9 mouse cellular contexts compared by ENCODE assay signal in the genomic region with DNA sequence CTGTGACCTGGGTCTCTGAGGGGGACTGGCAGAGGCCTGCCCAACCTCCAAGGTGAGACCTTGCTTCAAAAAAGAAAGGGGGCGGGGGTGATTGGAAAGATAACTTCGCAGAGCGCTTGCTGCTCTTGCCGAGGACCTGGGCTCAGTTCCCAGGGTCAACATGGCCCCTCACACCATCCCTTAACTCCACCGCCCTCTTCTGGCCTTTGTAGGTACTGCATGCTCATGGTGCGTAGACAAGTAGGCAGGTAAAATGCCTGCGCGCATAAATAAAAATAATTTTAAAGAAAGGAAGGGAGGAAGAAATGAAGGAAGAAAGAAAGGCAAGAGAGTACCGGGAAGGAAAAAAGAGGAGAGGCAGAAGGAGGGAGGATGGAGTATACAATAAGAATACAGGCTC.
A peak's percentile ranks its signal among the peaks of the same experiment; 100 is the strongest.
DNase-seq lines count a peak whose midpoint lies in the region; ATAC-seq and TF ChIP-seq lines count a peak whose summit lies in the region.
"Had no signal": no experiment of that assay in that cellular context is flagged by ENCODE, and none has a peak within 500 bp of the region (broad histone marks: within the 10 kb centered on the region; RNA-seq: fewer than 3 reads in every experiment).

No protein-coding gene starts in this region.

- H3K36me3 ChIP-seq in liver, embryonic 12.5 days, result no peaks in the 10 kb centered on the region
- no peaks in the 10 kb centered on the region for H3K36me3 ChIP-seq in MEL (ENCODE audit: control insufficient read depth in 1 of 2, insufficient read depth in 2 of 2, low read length in 2 of 2)
- no peaks in the 10 kb centered on the region for H3K36me3 ChIP-seq in liver, embryonic 14.5 days (replicated peaks; ENCODE audit: control insufficient read depth, insufficient read depth, low read depth)
- no peaks in the 10 kb centered on the region for H3K36me3 ChIP-seq in neural tube, embryonic 15.5 days

- H3K4me3 ChIP-seq in liver, embryonic 12.5 days, result no peak overlapping the region
- H3K4me3 ChIP-seq in MEL (ENCODE audit: control insufficient read depth in 1 of 2, insufficient read depth in 1 of 2, low read depth in 2 of 2, low read length in 2 of 2), result no peak overlapping the region
- no peak overlapping the region for H3K4me3 ChIP-seq in liver, embryonic 14.5 days (ENCODE audit: insufficient read depth in 1 of 2, low read depth in 2 of 2, low read length in 2 of 2)
- H3K4me3 ChIP-seq in neural tube, embryonic 15.5 days (replicated peaks), result no peak overlapping the region

- no peak for TF ChIP-seq POLR2A in MEL (IDR thresholded peaks at IDR 0.05; ENCODE audit: control insufficient read depth in 1 of 2, insufficient read depth in 1 of 2, low read depth in 1 of 2, low read length in 2 of 2, poor library complexity in 1 of 2)

- H3K9me3 ChIP-seq in liver, embryonic 12.5 days (replicated peaks), result no peaks in the 10 kb centered on the region; the same call in 1 of the 2 replicates
- no peaks in the 10 kb centered on the region for H3K9me3 ChIP-seq in MEL (replicated peaks; ENCODE audit: insufficient read depth, low read length)
- H3K9me3 ChIP-seq in liver, embryonic 14.5 days (ENCODE audit: control insufficient read depth, low read length), result no peaks in the 10 kb centered on the region
- H3K9me3 ChIP-seq in neural tube, embryonic 15.5 days (replicated peaks), result no peaks in the 10 kb centered on the region

- 57% methylated on average over 9 of the region's 9 CpGs for WGBS in liver, embryonic 12.5 days (ENCODE audit: insufficient replicate concordance)
- 61% methylated on average over 9 of the region's 9 CpGs for WGBS in liver, embryonic 14.5 days (ENCODE audit: insufficient replicate concordance)
- WGBS in neural tube, embryonic 15.5 days, result 70% methylated on average over 9 of the region's 9 CpGs

- peak; percentile 47 for TF ChIP-seq RAD21 in MEL (IDR thresholded peaks at IDR 0.05; ENCODE audit: low read depth, low read length)

- no peak overlapping the region for H3K27ac ChIP-seq in liver, embryonic 12.5 days
- no peak overlapping the region for H3K27ac ChIP-seq in MEL (ENCODE audit: control insufficient read depth, low read depth, low read length)
- no peak overlapping the region for H3K27ac ChIP-seq in liver, embryonic 14.5 days
- no peak overlapping the region for H3K27ac ChIP-seq in neural tube, embryonic 15.5 days (replicated peaks)

- no peaks in the 10 kb centered on the region for H3K79me2 ChIP-seq in MEL (ENCODE audit: control insufficient read depth, insufficient read depth, low read length, poor library complexity)

- peak; percentile 57 to 61 (median 61) for TF ChIP-seq CTCF in MEL (IDR thresholded peaks at IDR 0.05 in 2 of 3, conservative IDR thresholded peaks at IDR 0.05 in 1 of 3; ENCODE audit: control insufficient read depth in 1 of 3, insufficient read depth in 1 of 3, low read depth in 2 of 3, low read length in 3 of 3, poor library complexity in 1 of 3, severe bottlenecking in 1 of 3)
- TF ChIP-seq CTCF in liver, embryonic 14.5 days (IDR thresholded peaks at IDR 0.05; ENCODE audit: low read depth), result peak; percentile 80

- DNase-seq in cerebellum, adult 18-20 months, result peak; percentile 17 to 38
- DNase-seq in liver (peak; percentile 45), MEL (ENCODE audit: low read depth, low spot score) (peak; percentile 47)
- DNase-seq in liver, embryonic 14.5 days (ENCODE audit: low read depth in 3 of 3, low spot score in 3 of 3), result no peak
- DNase-seq in kidney, postnatal 10 days, result no peak

- TF ChIP-seq EP300 in MEL (IDR thresholded peaks at IDR 0.05; ENCODE audit: low read depth in 1 of 2, low read length in 2 of 2), result no peak
- TF ChIP-seq EP300 in liver, embryonic 14.5 days (IDR thresholded peaks at IDR 0.05; ENCODE audit: low read depth), result no peak

- H3K9ac ChIP-seq in liver, embryonic 12.5 days, result no peak overlapping the region
- no peak overlapping the region for H3K9ac ChIP-seq in MEL (ENCODE audit: control insufficient read depth, low read depth, low read length, poor library complexity, severe bottlenecking)
- no peak overlapping the region for H3K9ac ChIP-seq in liver, embryonic 14.5 days (replicated peaks)
- H3K9ac ChIP-seq in neural tube, embryonic 15.5 days (replicated peaks), result no peak overlapping the region

- peaks cover 14% of the 10 kb centered on the region for H3K27me3 ChIP-seq in liver, embryonic 12.5 days (replicated peaks)
- no peaks in the 10 kb centered on the region for H3K27me3 ChIP-seq in MEL (ENCODE audit: control insufficient read depth in 1 of 2, insufficient read depth in 2 of 2, low read length in 2 of 2)
- H3K27me3 ChIP-seq in liver, embryonic 14.5 days (ENCODE audit: control insufficient read depth, insufficient read depth, low read length), result peaks cover under 1% of the 10 kb centered on the region; the same call in 1 of the 2 replicates
- H3K27me3 ChIP-seq in neural tube, embryonic 15.5 days (replicated peaks), result no peaks in the 10 kb centered on the region

- no peak overlapping the region for H3K4me2 ChIP-seq in liver, embryonic 12.5 days
- no peak overlapping the region for H3K4me2 ChIP-seq in liver, embryonic 14.5 days (ENCODE audit: low read depth)
- H3K4me2 ChIP-seq in neural tube, embryonic 15.5 days, result no peak overlapping the region

- no peaks in the 10 kb centered on the region for H3K4me1 ChIP-seq in liver, embryonic 12.5 days
- H3K4me1 ChIP-seq in MEL (ENCODE audit: control insufficient read depth in 1 of 2, insufficient read depth in 2 of 2, low read length in 2 of 2), result no peaks in the 10 kb centered on the region
- H3K4me1 ChIP-seq in liver, embryonic 14.5 days (replicated peaks; ENCODE audit: control insufficient read depth in 2 of 2, insufficient read depth in 2 of 2, low read length in 1 of 2), result no peaks in the 10 kb centered on the region
- peaks cover 5% of the 10 kb centered on the region for H3K4me1 ChIP-seq in neural tube, embryonic 15.5 days

- ATAC-seq in cerebellum, adult (ENCODE audit: insufficient number of reproducible peaks, low FRiP score, low TSS enrichment), result no peak
- no peak for ATAC-seq in liver, embryonic 12.5 days
- no peak for ATAC-seq in liver, embryonic 14.5 days (ENCODE audit: insufficient read depth)
- ATAC-seq in neural tube, embryonic 15.5 days (ENCODE audit: low FRiP score), result no peak
- ATAC-seq: intestine, embryonic 16.5 days had no signal

TF ChIP-seq in MEL, 35 proteins besides CTCF, POLR2A, EP300 and RAD21:
- peak; percentile 54; the same call in 1 of the 2 replicates for TF ChIP-seq ZC3H11A (IDR thresholded peaks at IDR 0.05; ENCODE audit: low read depth, low read length)
- peak; percentile 59 for TF ChIP-seq SMC3 (IDR thresholded peaks at IDR 0.05; ENCODE audit: low read depth, low read length)
- no peak for TF ChIP-seq CHD2 (IDR thresholded peaks at IDR 0.05; ENCODE audit: low read length)

Comparison
In these comparisons a context has a peak if more than half of its experiments do, and no peak if none do; other contexts are left out.
1. DNase-seq: peak in cerebellum, adult 18-20 months (2 of 2), liver (single experiment) and MEL (single experiment); none in liver, embryonic 14.5 days (0 of 3) and kidney, postnatal 10 days (single experiment).